Mouse (Mus musculus) hindbrain, embryonic 11.5 days (tissue): ENCODE data around the gene Wdr27. TPM values are rescaled to one million over a fixed set of nuclear protein-coding genes. Genes with fewer than 3 reads are reported as not detected.

Experiments
- ATAC-seq: fragments of 200-750 bp; cut with Nextera tagmentation; 2 replicates; pipeline ENCODE4 v1.8.0; 2017; ENCODE audit warnings: mild to moderate bottlenecking, moderate TSS enrichment, moderate library complexity; ENCODE audit not compliant: low FRiP score
- DNase-seq: peaks from one replicate; pipeline ENCODE4 v3.0.0-alpha.2; 2015; ENCODE audit warnings: low spot score
- H3K27ac ChIP-seq: fragments of 300-500 bp; sonication (generic); 2 replicates; pipeline ENCODE4 v1.5.1; 2014; ENCODE audit warnings: mild to moderate bottlenecking, low read depth, low read length
- H3K27me3 ChIP-seq: fragments of 300-500 bp; sonication (generic); 2 replicates; pipeline ENCODE4 v1.6.1; 2014; ENCODE audit warnings: mild to moderate bottlenecking, low read length, moderate library complexity, mixed read lengths; ENCODE audit not compliant: control insufficient read depth, insufficient read depth
- H3K36me3 ChIP-seq: fragments of 300-500 bp; sonication (generic); 2 replicates; pipeline ENCODE4 v1.6.1; 2014; ENCODE audit warnings: mild to moderate bottlenecking, low read length, moderate library complexity, mixed read lengths; ENCODE audit not compliant: control insufficient read depth, insufficient read depth
- H3K4me1 ChIP-seq: fragments of 300-500 bp; sonication (generic); replicated peaks from 2 replicates; pipeline ENCODE4 v1.6.1; 2014; ENCODE audit warnings: low read length, mixed read lengths; ENCODE audit not compliant: control insufficient read depth, insufficient read depth
- H3K4me2 ChIP-seq: fragments of 300-500 bp; sonication (generic); replicated peaks from 2 replicates; pipeline ENCODE4 v1.6.1; 2014; ENCODE audit warnings: mild to moderate bottlenecking, low read depth, low read length
- H3K4me3 ChIP-seq: fragments of 300-500 bp; sonication (generic); 2 replicates; pipeline ENCODE4 v1.5.1; 2014; ENCODE audit warnings: low read depth, low read length
- H3K9ac ChIP-seq: fragments of 300-500 bp; sonication (generic); 2 replicates; pipeline ENCODE4 v1.6.1; 2014; ENCODE audit warnings: low read depth, low read length
- H3K9me3 ChIP-seq: fragments of 300-500 bp; sonication (generic); 2 replicates; pipeline ENCODE4 v1.6.1; 2016; ENCODE audit warnings: low read length; ENCODE audit not compliant: control insufficient read depth
- WGBS: fragments of 180-500 bp; shearing (Covaris S2); extraction: QIAGEN DNeasy Blood & Tissue Kit; methylation state at CpG from one replicate; pipeline ENCODE4 v1.1.7; 2014; 5-methylcytosine and 5-hydroxymethylcytosine counted together
- polyA plus RNA-seq: library from polyadenylated mRNA; unstranded; fragments of >200 nt; fragmentation: Nextera tagmentation; extraction: Ambion mirVana; gene quantifications from 2 replicates; pipeline ENCODE4 v1.2.1, GENCODE M21; 2014

Gene Wdr27
- polyA plus RNA-seq, 1 experiment from 2014 or later: 6.0 TPM

DNA sequence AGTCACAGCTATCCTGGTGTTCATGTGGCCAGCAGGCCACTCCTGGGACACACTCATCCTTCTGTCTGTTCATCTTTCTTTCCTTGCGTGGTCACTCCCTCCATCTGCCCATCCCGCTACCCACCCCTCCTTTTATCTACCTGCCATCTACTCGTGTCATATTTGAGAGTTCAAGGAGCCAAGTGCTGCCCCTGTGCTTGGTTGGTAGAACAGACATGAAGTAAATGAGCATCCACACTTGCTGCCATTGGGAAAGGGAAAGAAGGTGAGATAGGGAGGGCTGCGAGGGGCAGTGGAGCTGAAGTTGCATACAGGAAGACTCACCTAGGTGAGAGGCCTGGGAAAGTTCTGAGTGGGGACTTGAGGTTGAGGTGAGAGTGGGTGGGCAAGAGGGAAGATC, 28.6 kb downstream of the Wdr27 start:
- no peak for ATAC-seq
- no peaks in the 10 kb centered on the region for H3K4me1 ChIP-seq
- no peak overlapping the region for H3K27ac ChIP-seq
- no peak overlapping the region for H3K4me3 ChIP-seq
- H3K4me2 ChIP-seq: no peak overlapping the region
- H3K9ac ChIP-seq: no peak overlapping the region
- H3K36me3 ChIP-seq: no peaks in the 10 kb centered on the region
- no peaks in the 10 kb centered on the region for H3K9me3 ChIP-seq
- H3K27me3 ChIP-seq: no peaks in the 10 kb centered on the region
- 84% methylated on average over 4 of the region's 4 CpGs for WGBS
- DNase-seq: no peak

DNA sequence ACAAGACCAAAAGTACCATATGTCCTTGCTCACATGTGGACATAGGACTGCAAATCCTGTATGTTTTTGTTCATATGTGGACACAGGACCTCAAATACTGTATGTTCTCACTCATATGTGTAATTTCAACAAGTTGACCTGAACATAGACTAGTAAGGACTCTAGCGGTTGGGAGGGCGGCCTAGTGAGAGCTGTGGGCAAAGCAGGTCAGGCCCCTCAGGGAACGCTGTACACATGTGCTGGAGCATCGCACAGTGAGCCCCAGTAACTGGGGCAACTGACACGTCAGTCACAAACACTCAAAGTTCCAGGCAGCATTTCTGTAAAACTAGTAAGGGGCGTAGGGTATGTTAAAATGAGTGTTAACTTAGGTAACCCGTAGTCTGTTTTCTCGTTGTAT, 30.0 kb downstream of the Wdr27 start:
- 85% methylated on average over 8 of the region's 8 CpGs for WGBS
- ATAC-seq: no peak
- no peak for DNase-seq

DNA sequence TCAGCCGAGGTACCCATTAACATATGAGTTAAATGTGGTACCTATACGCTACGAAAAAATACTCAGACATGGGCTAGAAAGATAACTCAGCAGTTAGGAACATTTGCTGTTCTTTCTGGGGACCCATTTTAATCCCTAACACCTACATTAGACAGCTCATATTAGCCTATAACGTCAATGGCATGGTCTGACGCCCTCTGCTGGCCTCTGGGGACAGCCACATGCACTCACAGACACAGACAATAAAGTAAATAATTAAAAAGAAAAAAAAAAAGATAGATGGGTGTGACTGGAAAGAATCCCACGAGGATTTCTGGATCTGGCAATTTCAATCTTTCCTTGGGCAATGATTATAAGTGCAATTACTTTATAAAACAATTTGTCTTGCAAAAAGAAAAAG, 30.5 kb downstream of the Wdr27 start:
- no peak for ATAC-seq
- H3K9me3 ChIP-seq: no peaks in the 10 kb centered on the region
- H3K36me3 ChIP-seq: no peaks in the 10 kb centered on the region
- no peaks in the 10 kb centered on the region for H3K4me1 ChIP-seq
- 54% methylated on average over 6 of the region's 6 CpGs for whole genome bisulfite sequencing
- H3K4me3 ChIP-seq: no peak overlapping the region
- DNase-seq: peak; percentile 31
- H3K27ac ChIP-seq: no peak overlapping the region
- no peak overlapping the region for H3K4me2 ChIP-seq
- no peak overlapping the region for H3K9ac ChIP-seq
- no peaks in the 10 kb centered on the region for H3K27me3 ChIP-seq

More for the DNA sequence above, 30.0 kb downstream of the Wdr27 start:
- Histone ChIP-seq H3K4me1 (no peaks in the 10 kb centered on the region), H3K4me3 (no peak overlapping the region), H3K9me3 (no peaks in the 10 kb centered on the region), H3K4me2 (no peak overlapping the region), H3K36me3 (no peaks in the 10 kb centered on the region), H3K9ac (no peak overlapping the region), H3K27ac (no peak overlapping the region), H3K27me3 (no peaks in the 10 kb centered on the region)

DNA sequence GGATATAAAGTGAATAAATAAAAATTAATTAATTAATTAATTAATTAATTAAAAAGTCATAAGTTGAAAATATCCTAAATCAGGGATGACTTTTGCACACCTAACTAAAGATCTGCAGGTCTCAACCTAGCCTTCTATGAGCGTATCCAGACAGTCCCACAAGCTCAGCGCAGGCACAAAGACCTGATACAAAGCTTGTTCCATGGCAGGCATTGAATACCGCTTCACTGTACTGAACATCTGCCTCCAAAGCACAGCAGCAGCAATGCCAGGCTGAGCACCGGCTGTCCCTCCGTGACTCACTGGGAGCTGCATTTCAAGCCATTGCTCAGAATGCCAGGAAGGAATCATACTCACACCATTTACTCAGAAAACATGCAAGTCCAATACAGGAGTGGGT, 32.2 kb downstream of the Wdr27 start:
- H3K4me1 ChIP-seq: no peaks in the 10 kb centered on the region
- no peak overlapping the region for H3K4me2 ChIP-seq
- H3K36me3 ChIP-seq: no peaks in the 10 kb centered on the region
- H3K9me3 ChIP-seq: no peaks in the 10 kb centered on the region
- H3K27ac ChIP-seq: no peak overlapping the region
- H3K4me3 ChIP-seq: no peak overlapping the region
- ATAC-seq: no peak
- H3K9ac ChIP-seq: no peak overlapping the region
- no peaks in the 10 kb centered on the region for H3K27me3 ChIP-seq
- no peak for DNase-seq
- WGBS: 92% methylated on average over 5 of the region's 5 CpGs

DNA sequence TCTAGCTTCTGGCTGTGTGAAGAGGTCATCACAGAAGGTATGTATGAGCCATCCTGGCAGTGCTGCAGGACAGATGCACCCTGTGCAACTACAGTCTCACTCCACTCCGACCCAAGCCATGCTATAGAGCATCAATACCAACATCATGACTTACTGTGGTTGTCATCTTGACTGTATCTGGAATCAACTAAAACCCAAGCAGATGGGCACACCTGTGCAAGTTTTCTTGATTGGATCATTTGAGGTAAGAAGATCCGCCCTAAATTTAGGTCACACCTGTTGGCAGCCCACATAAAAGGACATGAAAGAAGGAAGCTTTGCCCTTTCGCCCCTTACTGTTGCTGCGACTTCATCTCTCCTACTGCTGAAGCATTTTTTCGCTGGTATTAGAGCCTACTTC, 33.6 kb downstream of the Wdr27 start:
- WGBS: 85% methylated on average over 5 of the region's 5 CpGs

DNA sequence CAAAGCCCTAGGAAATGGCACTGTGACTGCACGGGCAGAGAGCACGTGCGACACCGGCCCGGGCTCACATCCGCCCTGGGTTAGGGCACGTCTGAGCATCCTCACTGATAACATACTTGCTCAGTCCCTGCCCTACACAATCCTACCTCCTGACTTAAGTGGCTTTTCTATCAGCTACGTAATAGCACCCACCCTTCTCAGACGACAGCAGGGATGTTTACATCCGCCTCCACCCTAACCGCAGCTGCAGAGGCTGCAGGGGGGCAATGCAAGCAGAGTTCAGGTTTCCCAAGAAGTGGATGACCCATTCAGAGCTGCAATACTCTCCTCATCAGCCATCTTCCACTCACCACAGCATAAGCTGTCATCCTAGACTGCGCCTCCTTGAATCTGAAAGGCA, 35.8 kb downstream of the Wdr27 start:
- DNase-seq (no peak), ATAC-seq (no peak)
- H3K9ac ChIP-seq: no peak overlapping the region
- no peaks in the 10 kb centered on the region for H3K4me1 ChIP-seq
- H3K4me2 ChIP-seq: no peak overlapping the region
- no peaks in the 10 kb centered on the region for H3K27me3 ChIP-seq
- no peaks in the 10 kb centered on the region for H3K9me3 ChIP-seq
- WGBS: 79% methylated on average over 12 of the region's 12 CpGs
- no peak overlapping the region for H3K27ac ChIP-seq
- H3K4me3 ChIP-seq: no peak overlapping the region
- no peaks in the 10 kb centered on the region for H3K36me3 ChIP-seq

More for the DNA sequence above, 33.6 kb downstream of the Wdr27 start:
- Histone ChIP-seq H3K4me2 (no peak overlapping the region), H3K4me3 (no peak overlapping the region), H3K9ac (no peak overlapping the region), H3K4me1 (no peaks in the 10 kb centered on the region), H3K27me3 (no peaks in the 10 kb centered on the region), H3K36me3 (no peaks in the 10 kb centered on the region), H3K27ac (no peak overlapping the region), H3K9me3 (no peaks in the 10 kb centered on the region)
- ATAC-seq: no peak
- DNase-seq: no peak

DNA sequence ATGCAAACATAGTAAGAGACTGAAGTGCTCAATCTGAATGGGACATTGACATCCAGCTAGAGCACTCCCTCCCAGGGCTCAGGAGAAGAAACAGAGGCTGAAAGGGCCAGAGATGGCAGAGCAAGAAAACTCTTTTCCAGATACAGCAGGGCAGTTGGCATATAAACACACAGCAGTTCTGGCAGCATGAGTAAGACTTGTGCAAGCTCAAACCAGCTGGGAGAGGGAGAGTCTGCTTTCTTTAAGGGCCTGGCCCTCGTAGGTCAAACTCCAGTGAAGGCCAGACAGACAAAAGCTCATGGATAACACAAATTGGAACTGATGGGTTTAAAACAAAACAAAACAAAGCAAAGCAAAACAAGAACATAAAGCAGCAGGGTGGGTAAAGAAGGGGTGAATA, 36.3 kb downstream of the Wdr27 start:
- DNase-seq (no peak), ATAC-seq (no peak)
- Histone ChIP-seq H3K27me3 (no peaks in the 10 kb centered on the region), H3K27ac (no peak overlapping the region), H3K4me2 (no peak overlapping the region), H3K4me1 (no peaks in the 10 kb centered on the region), H3K36me3 (no peaks in the 10 kb centered on the region), H3K4me3 (no peak overlapping the region), H3K9ac (no peak overlapping the region), H3K9me3 (no peaks in the 10 kb centered on the region)
- WGBS: 48% methylated on average over 1 of the region's 1 CpGs

DNA sequence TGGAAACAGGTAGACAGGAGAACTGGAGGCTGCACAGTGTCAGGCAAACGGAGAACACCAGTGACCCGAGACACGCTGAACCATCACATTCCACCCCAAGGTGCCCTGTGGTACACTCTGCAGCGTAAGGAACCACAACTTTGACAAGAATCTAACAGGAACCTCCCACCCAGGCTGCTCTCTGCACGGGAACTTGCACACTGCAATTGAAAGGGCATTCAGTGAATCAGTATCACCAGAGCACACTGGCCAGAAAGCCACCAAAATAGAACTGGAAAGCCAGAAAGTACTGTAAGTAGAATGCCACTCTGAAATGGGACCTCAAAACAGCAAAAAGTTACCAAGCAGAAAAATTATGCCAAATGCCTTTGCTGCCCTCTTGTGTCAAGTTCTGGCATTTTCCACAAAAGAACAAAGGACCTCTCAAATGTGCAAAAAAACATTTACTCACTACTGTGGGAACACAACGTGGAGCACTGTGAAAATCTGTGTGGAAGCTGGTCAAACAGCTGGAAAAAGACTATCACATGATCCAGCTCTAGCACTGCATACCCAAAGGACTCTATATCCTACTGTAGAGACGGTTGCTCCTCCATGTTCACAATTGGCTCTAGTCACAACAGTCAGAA, 38.2 kb downstream of the Wdr27 start:
- 60% methylated on average over 7 of the region's 7 CpGs for WGBS
- no peak overlapping the region for H3K9ac ChIP-seq

DNA sequence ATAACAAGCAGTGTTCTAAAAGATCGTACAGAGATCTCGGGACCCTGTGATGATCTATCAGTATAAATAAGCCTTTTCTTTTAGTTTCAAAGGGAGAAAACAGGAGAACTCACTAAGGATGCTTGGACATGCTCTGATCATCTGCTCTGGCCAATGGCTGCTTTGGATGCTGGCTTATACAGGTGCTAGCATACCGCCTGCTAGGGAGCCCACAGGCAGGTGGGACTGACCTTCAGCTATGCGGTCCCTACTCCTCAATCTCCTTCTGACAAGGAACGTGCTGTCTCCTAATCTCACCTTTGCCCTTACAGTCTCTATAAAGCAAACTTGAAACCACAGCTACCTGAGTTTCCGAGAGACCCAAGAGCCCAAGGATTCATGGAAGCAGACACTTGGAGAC, 38.8 kb downstream of the Wdr27 start:
- ATAC-seq: no peak
- no peaks in the 10 kb centered on the region for H3K4me1 ChIP-seq
- 83% methylated on average over 6 of the region's 6 CpGs for WGBS

More for the DNA sequence above, 38.2 kb downstream of the Wdr27 start:
- ATAC-seq: peak; percentile 70; the same call in 1 of the 2 replicates
- peak; percentile 89 for DNase-seq
- Histone ChIP-seq H3K27me3 (no peaks in the 10 kb centered on the region), H3K27ac (no peak overlapping the region), H3K36me3 (no peaks in the 10 kb centered on the region), H3K4me3 (no peak overlapping the region), H3K9me3 (no peaks in the 10 kb centered on the region), H3K4me2 (no peak overlapping the region), H3K4me1 (no peaks in the 10 kb centered on the region)

More for the DNA sequence above, 38.8 kb downstream of the Wdr27 start:
- Histone ChIP-seq H3K36me3 (no peaks in the 10 kb centered on the region), H3K4me2 (no peak overlapping the region), H3K4me3 (no peak overlapping the region), H3K27ac (no peak overlapping the region), H3K9ac (no peak overlapping the region), H3K9me3 (no peaks in the 10 kb centered on the region), H3K27me3 (no peaks in the 10 kb centered on the region)
- no peak for DNase-seq
